Mouse (Mus musculus): ENCODE data around the gene Ints5.

- TF ChIP-seq CTCF (IDR thresholded peaks at IDR 0.05; ENCODE audit: control insufficient read depth, insufficient read depth, insufficient replicate concordance, low read depth, low read length) (no peak), POLR2A (IDR thresholded peaks at IDR 0.05; ENCODE audit: control insufficient read depth, low read depth, low read length) (no peak)
These were observed 17.8 kb upstream of the Ints5 start for GRCm38 (mm10) chr19:8875031-8875430.

Data from testis, adult 2 months (tissue).